Mouse (Mus musculus) adrenal gland, adult 18-20 months (tissue): ENCODE results near the gene Mast4. TPM values are rescaled to one million over a fixed set of nuclear protein-coding genes. Genes with fewer than 3 reads are reported as not detected.

Experiments
- DNase-seq, 2 experiments: peaks; one replicate each; pipeline ENCODE4 v3.0.0; 2021 to 2022; ENCODE audit warnings: low spot score in 2 of 2
- total RNA-seq, 2 experiments: library from RNA; stranded (reverse); gene quantifications; 1 replicate in 1 of 2; 2 replicates in 1 of 2; pipeline ENCODE4 v1.2.3; 2021

Gene Mast4
- total RNA-seq, 2 experiments from 2014 or later: 70.7 to 72.0 TPM

DNA sequence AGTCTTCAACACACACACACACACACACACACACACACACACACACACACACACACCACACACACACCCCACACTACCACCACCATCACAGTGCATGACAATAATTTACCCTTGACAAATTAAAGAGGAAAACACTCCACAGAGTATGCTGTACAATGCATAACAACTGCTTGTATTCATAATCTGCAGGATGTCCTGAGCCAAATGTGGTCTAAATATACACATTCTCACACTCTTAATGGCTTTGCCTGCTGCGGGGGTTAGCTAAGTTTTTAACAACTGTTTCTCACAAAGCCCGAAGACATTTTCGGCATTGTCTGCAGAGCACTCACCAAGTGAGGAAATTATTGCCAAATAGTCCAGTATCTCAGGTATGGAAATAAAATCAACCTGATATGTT, 398.5 kb downstream of the Mast4 start:
- no peak for DNase-seq

DNA sequence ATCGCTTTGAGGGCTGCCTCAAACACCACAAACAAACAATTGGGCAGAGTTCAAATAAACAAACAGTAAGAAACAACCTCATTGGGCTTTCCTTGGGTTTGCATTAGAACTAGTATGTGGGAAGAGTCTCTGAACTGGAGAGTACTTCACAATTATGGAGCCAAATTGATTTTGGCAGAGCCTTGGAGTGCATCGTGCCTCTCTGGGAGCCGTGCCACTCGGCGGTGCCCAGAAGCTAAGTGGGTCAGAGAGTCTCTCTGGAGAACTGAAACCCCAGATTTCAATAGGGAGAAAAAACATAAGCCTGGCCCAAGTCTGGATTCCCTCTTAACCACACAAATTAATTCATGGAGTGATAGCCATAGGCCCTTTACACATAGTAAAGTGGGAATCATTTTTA, 400.6 kb downstream of the Mast4 start:
- DNase-seq: no peak

DNA sequence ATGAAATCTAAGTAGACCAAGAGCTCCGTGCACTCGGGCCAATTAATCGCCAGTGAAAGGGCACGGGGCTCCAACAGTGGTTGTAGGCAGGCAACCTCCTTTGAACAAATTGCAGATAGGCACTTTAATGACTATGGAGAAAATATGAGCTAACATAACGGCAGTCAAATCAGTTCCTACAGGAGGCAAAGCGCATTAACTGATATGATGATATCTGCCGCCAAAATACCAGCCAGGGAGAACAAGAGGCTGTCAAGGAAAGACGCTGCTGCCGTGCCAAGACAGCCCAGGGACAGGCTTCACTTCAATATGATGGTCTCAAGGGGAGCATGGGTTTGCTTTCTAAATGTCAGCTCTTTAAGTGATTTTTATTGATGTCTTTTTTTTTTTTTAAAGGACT, 401.9 kb downstream of the Mast4 start:
- no peak for DNase-seq

DNA sequence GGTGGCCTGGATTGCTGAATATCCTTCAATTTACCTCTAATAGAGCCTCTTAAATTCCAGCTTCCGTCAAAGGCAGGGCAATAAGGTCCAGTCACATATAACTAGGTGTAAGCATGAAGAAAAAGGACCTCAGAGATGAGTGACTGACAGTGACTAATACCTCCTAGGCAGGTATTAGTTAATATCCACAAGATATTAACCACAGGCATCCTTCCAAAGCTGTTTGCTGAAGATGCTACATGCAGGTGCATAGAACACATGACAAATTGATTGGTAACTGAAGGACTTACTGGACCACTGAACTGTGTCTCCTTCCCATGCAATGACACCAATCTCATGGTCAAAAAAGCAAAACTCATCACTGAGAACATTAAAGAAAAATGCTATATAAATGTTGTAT, 402.3 kb downstream of the Mast4 start:
- no peak for DNase-seq

DNA sequence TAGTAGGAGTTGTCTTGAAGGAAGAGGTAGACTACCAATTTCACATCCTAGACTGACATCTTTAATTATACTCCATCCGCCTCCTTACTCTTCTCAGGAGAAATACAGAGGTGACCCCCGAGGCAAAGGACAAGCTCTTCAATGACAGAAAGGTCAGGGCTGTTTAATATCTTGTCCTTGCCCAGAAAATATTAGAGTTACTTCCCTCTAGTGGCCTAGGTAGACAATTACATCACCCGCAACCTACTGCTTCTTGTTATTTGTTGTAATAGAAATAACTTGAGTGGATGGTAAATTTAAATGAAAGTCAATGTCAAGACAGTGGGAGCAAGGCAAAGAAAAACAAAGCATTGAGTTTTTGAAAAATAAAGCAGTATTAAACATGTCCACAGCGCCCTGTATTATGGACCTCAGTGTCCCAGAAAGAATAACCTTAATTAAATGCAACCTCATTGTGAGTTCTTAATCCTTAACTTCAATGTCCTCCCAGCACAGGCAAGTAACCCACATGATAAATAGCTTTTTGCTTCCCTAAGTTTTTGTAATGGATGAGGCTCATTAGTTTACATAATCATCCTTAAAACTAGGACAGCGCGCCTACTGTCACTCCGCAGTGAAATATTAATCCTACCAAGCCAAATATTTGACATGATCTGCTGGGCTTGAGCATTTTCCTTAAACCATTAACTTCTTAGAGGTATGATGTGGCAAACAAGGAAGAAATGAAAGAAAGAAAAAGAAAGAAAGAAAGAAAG, 408.3 kb downstream of the Mast4 start:
- no peak for DNase-seq

DNA sequence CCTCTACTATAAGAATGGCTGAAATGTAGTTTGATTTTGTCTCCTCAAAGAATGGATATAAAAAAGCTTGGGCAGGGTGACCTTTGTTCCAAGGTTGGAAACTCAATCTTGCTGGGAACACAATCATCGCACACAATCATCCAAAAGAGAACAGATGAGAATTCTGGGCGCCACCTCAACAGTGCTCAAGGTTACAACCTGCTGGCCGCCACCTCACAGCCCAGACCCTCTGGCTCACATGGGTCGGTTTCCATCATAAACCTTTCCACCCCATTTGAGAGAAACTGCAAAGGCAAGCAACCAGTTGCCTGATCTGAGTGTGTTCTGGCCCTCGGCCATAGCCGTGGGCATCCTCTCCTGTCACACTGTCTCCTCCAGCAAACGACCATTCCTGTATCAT, 414.6 kb downstream of the Mast4 start:
- DNase-seq: no peak

DNA sequence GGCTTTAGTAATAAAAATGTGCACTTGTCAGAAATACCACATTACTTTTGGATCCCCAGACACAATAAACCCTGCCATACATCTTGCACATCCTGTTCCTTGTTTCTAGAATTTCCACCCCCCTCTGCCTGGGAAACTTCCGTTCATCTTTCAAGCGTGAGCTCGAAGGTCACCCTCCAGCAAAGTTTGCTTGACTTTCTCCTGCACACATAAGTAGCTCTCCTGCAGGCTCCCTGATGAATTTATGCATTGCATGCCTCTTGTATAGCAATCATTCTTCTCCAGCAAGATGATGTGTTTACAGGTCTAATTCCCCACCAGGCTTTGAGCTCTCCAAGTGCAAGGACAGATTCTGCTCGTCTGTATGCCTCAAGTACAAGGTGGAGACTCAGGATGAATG, 415.7 kb downstream of the Mast4 start:
- DNase-seq: no peak

DNA sequence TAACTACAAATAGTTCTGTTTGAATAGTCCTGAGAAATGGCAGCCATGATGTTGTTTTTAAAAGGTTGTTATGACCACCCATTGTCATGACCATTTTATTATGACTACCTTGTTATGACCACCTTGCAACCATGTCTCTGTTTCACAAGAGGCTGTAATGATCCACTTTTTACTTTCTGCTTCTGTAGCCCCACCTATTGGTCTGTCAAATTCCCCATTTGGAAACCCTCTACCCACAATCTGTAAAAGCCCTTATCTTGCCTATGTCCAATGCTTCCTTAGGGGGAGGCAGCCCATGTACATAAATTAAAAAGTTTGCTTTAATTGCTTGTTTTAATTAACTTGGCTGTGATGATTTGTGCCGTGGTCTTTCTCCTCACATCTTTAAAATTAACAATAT, 419.0 kb downstream of the Mast4 start:
- no peak for DNase-seq

DNA sequence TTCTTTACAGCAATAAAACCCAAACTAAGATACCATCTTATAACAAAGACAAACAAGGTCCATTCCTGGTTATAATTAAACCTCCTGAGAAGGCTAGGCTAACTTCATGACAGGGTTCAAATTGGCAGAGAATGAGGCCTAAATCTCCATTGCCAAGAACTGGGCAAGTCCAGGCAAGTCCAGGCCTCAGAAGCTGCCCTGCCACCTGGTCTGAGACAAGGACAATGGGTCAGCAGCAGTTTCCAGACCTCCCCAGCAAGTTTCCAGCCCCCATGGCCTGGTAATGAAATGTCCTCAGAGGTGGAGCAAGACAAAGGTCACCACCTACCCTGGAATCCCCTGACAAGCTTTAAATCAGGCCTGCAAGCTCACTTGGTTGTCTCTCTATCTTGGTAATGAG, 419.5 kb downstream of the Mast4 start:
- no peak for DNase-seq

DNA sequence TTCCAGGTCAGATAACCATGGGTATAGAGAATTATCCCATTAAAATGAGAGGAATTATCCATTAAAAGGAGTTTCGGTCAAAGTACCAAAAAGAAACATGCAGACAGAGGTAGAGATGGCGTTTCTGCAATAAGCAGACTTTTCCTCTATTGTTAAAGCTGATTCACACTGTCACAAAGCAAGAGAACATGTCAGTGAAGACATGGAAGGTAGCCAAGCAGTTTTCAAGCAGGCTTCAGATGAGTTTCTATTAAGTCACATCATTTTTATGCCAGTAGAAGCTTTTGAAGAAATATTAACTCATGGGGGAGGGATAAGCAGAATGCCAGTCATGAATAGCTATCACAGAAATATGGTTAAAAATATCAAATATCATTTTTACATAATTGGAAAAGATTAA, 420.4 kb downstream of the Mast4 start:
- DNase-seq: no peak

DNA sequence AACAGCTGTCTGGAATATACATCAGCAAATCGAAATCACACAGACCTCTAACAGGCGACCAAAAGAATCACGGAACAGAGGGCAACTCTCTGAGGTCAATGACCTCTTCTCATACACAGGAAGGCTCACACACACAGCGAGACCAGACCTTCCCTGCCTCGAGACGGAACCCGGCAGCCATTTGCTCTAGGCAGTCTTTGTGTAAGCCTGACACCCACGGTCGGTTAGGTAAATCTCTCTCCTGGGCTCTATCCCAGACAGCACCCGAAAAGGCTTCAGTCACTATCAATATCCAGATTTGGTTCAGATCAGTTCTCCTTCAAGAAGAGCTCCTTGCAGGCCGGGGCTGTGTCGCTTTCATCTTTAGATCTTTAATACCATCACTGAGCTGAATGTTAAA, 421.4 kb downstream of the Mast4 start:
- no peak for DNase-seq

DNA sequence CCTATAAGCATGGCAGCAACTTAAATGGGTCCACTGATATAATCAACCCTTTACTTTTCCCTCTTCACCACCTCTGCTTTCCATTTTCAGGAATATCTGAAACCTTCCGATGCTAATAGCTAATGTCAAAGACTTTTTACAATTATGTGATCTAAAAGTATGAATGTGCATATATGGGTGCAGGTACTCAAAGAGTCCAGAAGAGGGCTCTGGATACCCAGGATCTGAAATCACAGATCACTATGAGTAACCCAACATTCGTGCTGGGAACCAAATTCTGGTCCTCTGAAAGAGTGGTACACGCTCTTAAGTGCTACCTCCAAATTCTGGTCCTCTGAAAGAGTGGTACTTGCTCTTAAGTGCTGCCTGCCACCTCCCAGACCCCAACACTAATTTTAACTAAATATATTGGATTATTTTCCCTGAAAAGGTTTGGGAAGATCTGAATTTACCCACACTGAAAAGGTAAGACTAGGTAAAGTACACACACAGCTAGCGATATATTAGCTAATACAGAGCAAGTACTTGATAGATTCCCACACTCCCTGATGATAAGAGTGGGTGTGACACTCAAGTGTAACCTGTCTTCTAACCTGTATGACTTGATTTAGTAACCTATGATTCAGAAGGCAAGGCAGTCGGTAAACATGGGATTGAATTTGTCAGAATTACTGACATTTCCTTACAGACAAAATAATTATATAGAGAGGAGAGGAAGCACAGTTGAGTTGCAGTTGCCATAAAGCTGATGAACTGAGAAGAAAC, 424.5 kb downstream of the Mast4 start:
- no peak for DNase-seq

DNA sequence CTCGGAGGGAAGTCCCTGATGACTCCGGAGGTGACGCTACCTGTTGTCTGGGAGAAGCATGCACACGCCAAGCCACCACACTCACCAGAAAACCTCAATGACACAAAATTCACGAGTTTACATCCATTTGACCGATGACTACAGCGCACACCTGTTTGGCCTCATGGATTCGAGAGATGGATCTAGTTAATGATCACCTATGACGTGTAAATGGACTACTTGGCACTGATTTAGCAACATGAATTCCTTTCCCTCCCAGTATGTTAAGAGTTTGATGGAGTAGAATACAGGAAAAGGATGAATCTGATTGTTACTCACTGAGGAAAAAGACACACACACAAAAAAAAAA, 427.7 kb downstream of the Mast4 start:
- DNase-seq: no peak

DNA sequence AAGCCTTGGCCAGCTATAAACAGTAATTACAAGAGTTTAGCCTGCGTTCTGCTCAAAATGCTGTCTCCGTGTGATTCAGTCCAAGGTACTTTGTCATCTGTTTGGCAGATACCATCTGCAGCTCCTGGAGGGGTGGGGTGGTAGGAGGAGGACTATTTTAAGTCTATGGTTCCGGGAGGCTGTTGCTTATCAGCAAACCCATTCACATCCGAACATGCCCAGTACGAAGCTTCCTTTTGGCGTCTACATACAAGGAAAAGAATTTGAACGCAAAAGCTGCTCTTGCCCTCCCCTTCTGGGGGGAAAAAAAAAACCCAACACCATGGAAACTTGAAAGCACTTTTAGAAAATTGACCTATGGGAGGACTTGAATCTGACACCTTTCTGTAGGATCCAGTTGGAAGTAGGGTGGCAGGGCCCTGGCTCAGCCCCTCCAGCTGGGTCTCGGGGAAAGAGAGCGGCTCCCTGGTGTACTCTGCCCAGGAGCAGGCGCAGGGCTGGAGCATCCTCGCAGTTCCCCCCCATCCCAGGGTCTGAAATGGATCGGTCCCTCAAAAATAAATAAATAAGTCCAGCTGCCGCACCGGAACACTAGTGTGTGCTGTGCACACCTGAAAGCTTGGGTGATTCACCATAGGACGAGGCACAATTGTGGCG, 428.2 kb downstream of the Mast4 start:
- peak; percentile 50 to 58 for DNase-seq

DNA sequence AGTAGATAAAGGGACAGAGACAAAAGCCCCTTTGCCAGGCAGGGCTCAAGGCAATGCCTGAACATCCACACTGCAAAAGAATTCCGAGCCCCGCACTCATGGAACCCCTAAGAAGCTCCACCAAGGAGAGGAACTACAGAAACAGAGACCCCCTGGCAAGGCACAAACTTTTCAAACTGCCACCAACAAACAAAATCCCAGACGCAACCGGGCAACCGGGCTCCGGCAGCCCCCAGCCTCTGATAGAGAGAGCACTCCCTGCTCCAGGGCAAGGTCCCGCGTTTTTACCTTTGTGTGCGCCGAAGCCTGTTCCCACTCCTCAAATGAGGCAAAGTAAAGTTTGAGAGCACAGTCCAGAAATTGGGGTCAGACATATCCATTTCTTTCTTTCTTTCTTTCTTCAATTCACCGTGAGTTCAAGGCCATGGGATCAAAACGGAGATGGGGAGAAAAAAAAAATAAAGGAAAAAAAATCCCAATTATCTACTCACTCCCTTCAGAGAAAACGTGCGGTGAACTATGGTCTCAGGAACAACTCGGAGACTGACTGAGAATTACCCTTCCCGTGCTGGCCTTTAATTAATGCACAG, 428.8 kb downstream of the Mast4 start:
- DNase-seq: peak in 1 of 2 experiments; percentile 26

DNA sequence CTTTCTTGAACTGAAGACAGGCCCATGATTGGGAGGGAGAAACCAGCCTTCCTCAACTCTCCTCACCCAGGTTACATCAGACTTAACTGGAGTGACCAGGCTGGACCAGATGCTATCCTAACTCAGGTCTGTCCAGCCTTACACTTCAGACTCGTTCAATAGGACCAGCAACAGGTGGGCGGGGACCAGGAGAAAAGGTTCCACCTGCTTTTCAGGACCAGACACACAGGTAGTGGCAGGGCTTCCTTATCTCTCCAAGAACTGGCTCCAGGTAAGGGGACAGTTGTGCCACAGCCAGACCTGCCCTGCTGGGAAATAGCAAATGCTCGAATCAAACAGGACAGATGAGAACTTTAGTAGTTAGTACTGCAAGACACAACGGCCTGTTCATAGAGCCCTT, 430.6 kb downstream of the Mast4 start:
- DNase-seq: no peak

DNA sequence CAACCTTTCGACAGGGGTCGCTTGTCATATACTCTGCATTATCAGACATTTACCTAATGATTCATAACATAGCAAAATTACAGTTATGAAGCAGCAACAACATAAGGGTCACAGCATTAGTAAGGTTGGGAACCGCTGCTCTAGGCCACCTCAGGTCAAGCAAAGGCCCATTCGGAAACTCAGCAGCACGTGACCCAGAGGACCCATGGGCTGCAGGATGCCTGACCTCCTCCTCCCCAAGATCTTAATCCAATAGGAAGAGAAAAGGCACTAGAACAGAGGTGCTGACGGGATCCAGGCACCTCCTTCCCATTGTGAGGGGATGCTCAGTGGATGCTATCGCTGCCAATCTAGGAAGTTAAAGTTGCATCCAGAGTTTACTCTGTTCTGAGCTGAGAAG, 432.2 kb downstream of the Mast4 start:
- no peak for DNase-seq

DNA sequence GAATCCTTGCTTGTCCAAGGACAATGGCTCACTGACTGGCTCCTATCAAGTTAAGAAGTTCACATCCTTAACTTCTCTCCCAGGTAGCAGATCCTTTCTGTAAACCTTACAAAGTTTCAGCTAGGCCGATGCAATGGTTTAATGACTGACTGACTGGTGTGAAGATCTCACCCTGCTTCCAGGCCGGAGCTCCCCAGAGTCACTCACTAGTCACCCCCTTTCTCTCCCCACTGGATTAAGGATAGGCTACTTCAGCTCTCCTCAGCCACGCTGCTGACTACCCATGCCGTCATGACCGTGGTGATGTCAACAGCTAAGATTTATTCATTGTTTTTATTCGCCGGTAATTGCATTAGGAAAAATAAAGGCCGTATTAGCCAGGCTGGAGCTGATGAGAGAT, 433.8 kb downstream of the Mast4 start:
- peak in 1 of 2 experiments; percentile 41 for DNase-seq

DNA sequence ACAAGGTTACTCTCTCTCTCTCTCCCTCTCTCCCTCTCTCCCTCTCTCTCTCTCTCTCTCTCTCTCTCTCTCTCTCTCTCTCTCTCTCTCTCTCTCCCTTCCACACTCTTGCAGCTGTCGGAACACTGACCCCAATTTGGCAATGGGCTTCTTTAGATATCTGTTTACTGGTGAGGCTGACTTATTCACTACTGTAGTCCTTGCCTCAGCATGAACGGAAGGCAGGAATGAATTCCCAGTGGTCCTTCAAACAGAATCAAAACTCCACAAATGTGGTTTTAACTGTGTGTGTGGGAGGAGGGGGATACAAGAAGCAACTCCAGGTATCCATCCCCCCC, 434.2 kb downstream of the Mast4 start:
- DNase-seq: no peak

DNA sequence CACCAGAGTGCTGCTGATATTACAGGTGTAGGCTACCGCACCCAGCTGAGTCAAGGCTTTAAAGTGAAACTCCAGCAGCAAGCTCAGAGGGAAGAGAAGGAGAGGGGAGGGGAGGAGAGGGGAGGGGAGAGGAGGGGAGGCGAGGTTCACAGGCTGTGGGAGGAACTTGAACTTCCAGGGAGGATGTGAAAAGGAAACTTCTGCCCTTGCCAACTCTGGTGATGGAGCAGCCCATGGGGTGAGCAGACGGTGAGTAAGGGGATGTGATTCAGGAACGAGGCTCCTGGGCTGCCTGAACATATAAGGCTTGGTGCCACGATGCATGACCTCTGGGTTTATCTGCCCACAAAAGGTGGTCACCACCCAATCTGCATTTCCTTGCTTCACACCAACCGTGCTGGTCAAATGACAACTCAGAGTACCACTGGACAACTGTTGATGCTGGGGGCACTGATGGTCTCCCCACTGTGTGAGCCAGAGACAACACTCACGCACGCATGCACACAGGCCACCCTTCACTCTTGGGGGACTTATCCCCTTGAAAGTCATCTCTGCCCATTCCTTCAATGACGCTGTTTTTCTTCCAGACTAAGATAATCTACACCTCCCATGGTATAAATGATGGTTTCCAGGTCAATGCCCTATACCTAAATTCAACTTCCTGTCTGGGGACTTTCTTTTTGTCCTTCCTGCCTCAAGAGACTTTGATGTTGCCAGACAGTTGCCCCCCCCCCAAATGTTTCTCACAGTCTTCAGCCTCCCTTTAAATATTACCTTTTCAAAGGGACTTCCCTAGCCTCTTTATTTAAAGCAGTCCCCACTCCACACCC, 434.8 kb downstream of the Mast4 start:
- no peak for DNase-seq
